Comparison of ENCODE assay signal across 8 mouse cellular contexts in genomic region chr10:87858013-87858806, GRCm38 (mm10). TPM values are rescaled to one million over a fixed set of nuclear protein-coding genes. Genes with fewer than 3 reads are reported as not detected.
DNase-seq lines count a peak whose midpoint lies in the region; ATAC-seq and TF ChIP-seq lines count a peak whose summit lies in the region.

Gene Igf1 (plus strand): TSS chr10:87858265.

- no peak for TF ChIP-seq CTCF in kidney, postnatal 0 days (IDR thresholded peaks at IDR 0.05; ENCODE audit: low read depth)
- no peak for TF ChIP-seq CTCF in cortical plate, adult 2 months (IDR thresholded peaks at IDR 0.05; ENCODE audit: extremely low read depth, insufficient read depth, low read length)

- peaks cover 8% of the 10 kb centered on the region for H3K4me1 ChIP-seq in kidney, postnatal 0 days (replicated peaks; ENCODE audit: insufficient read depth, low read length)
- H3K4me1 ChIP-seq in cortical plate, adult 2 months (ENCODE audit: control insufficient read depth, insufficient read depth, low read length), result no peaks in the 10 kb centered on the region
- H3K4me1 ChIP-seq in heart, embryonic 11.5 days (ENCODE audit: control insufficient read depth, insufficient read depth, low read length), result peaks cover 32% of the 10 kb centered on the region
- peaks cover 46% of the 10 kb centered on the region for H3K4me1 ChIP-seq in limb, embryonic 15.5 days

- H3K36me3 ChIP-seq in kidney, postnatal 0 days (ENCODE audit: insufficient read depth, low read length), result no peaks in the 10 kb centered on the region
- H3K36me3 ChIP-seq in heart, embryonic 11.5 days (ENCODE audit: control insufficient read depth, insufficient read depth, low read length), result no peaks in the 10 kb centered on the region
- H3K36me3 ChIP-seq in limb, embryonic 15.5 days, result no peaks in the 10 kb centered on the region

- no peak for DNase-seq in kidney, postnatal 0 days (ENCODE audit: low spot score)
- no peak for DNase-seq in kidney, adult 18-20 months
- no peak for DNase-seq in cerebellum, postnatal 25 days
- no peak for DNase-seq in urinary bladder, postnatal 36 days (ENCODE audit: low spot score in 2 of 2)
- DNase-seq in kidney, postnatal 14 days, result no peak

- 37% methylated on average over 5 of the region's 5 CpGs for WGBS in kidney, postnatal 0 days
- WGBS in heart, embryonic 11.5 days (ENCODE audit: insufficient replicate concordance), result 34% methylated on average over 5 of the region's 5 CpGs
- WGBS in limb, embryonic 15.5 days, result 21% methylated on average over 5 of the region's 5 CpGs

- H3K4me2 ChIP-seq in kidney, postnatal 0 days (ENCODE audit: low read length), result peak within 1 kb of the TSS; percentile 73
- peak within 1 kb of the TSS; percentile 70 for H3K4me2 ChIP-seq in heart, embryonic 11.5 days
- H3K4me2 ChIP-seq in limb, embryonic 15.5 days, result peak within 1 kb of the TSS; percentile 75

- ATAC-seq in kidney, postnatal 0 days (replicated peaks; ENCODE audit: low FRiP score, low read depth), result no peak
- 0 out of 2 replicates have a peak, but pooled peaks have one; percentile 53 for ATAC-seq in heart, embryonic 11.5 days (replicated peaks; ENCODE audit: insufficient number of reproducible peaks, low FRiP score, low TSS enrichment)
- ATAC-seq in limb, embryonic 15.5 days (ENCODE audit: insufficient number of reproducible peaks, low FRiP score, low TSS enrichment, low read depth), result peak; percentile 31; the same call in 1 of the 2 replicates

- no peak within 1 kb of the TSS for H3K9ac ChIP-seq in kidney, postnatal 0 days (ENCODE audit: low read depth, low read length)
- H3K9ac ChIP-seq in heart, embryonic 11.5 days (ENCODE audit: low read depth, low read length), result no peak within 1 kb of the TSS
- H3K9ac ChIP-seq in limb, embryonic 15.5 days, result no peak within 1 kb of the TSS

- H3K9me3 ChIP-seq in kidney, postnatal 0 days (replicated peaks; ENCODE audit: low read length), result no peaks in the 10 kb centered on the region
- H3K9me3 ChIP-seq in heart, embryonic 11.5 days (replicated peaks; ENCODE audit: control insufficient read depth, low read length), result peaks cover 4% of the 10 kb centered on the region; the same call in 1 of the 2 replicates
- no peaks in the 10 kb centered on the region for H3K9me3 ChIP-seq in limb, embryonic 15.5 days

- no peak within 1 kb of the TSS for H3K27ac ChIP-seq in kidney, postnatal 0 days
- no peak within 1 kb of the TSS for H3K27ac ChIP-seq in cortical plate, adult 2 months (ENCODE audit: insufficient read depth, low read length)
- peak within 1 kb of the TSS; percentile 80 for H3K27ac ChIP-seq in heart, embryonic 11.5 days (ENCODE audit: low read depth, low read length)
- peak within 1 kb of the TSS; percentile 93 for H3K27ac ChIP-seq in limb, embryonic 15.5 days

- no peaks in the 10 kb centered on the region for H3K27me3 ChIP-seq in kidney, postnatal 0 days (ENCODE audit: insufficient read depth, low read length)
- no peaks in the 10 kb centered on the region for H3K27me3 ChIP-seq in heart, embryonic 11.5 days (ENCODE audit: control insufficient read depth, insufficient read depth, low read length)
- peaks cover 19% of the 10 kb centered on the region; the same call in 1 of the 2 replicates for H3K27me3 ChIP-seq in limb, embryonic 15.5 days

- TF ChIP-seq POLR2A in cortical plate, adult 2 months (IDR thresholded peaks at IDR 0.05; ENCODE audit: extremely low read depth, insufficient read depth, low read length), result no peak

- peak within 1 kb of the TSS; percentile 44; the same call in 1 of the 2 replicates for H3K4me3 ChIP-seq in kidney, postnatal 0 days (replicated peaks; ENCODE audit: low read depth, low read length)
- H3K4me3 ChIP-seq in cortical plate, adult 2 months (ENCODE audit: insufficient read depth, low read length), result peak within 1 kb of the TSS; percentile 30; the same call in 1 of the 2 replicates
- peak within 1 kb of the TSS; percentile 55 for H3K4me3 ChIP-seq in heart, embryonic 11.5 days (ENCODE audit: low read depth, low read length)
- peak within 1 kb of the TSS; percentile 50 for H3K4me3 ChIP-seq in limb, embryonic 15.5 days

RNA-seq across cellular contexts. Expression of gene Igf1, which starts in this region (rescaled TPM):
- polyA plus RNA-seq in kidney, postnatal 0 days (2015; fragmentation: Nextera tagmentation; extraction: Ambion mirVana), result 23.1 and 24.0 TPM in 2 replicates
- polyA plus RNA-seq in cortical plate, adult 2 months (2012; rRNA removed), result 4.3 and 5.0 TPM in 2 replicates
- 36.6 and 39.9 TPM in 2 replicates for polyA plus RNA-seq in heart, embryonic 11.5 days (2014; fragmentation: Nextera tagmentation; extraction: Ambion mirVana)
- polyA plus RNA-seq in limb, embryonic 15.5 days (2015; fragmentation: Nextera tagmentation; extraction: Ambion mirVana), result 76.9 and 91.5 TPM in 2 replicates

Comparison
In these comparisons a context has a peak if more than half of its experiments do, and no peak if none do; other contexts are left out.
1. H3K27ac ChIP-seq: peak in heart, embryonic 11.5 days (single experiment) and limb, embryonic 15.5 days (single experiment); none in kidney, postnatal 0 days (single experiment) and cortical plate, adult 2 months (single experiment).
2. Peak in every context shown above with its lines, with median percentiles within 50 percentile points of each other: H3K4me2 ChIP-seq and H3K4me3 ChIP-seq.